Mouse (Mus musculus) kidney, adult 2 months (tissue): ENCODE data around the gene Kif3b. TPM values are rescaled to one million over a fixed set of nuclear protein-coding genes. Genes with fewer than 3 reads are reported as not detected.
"Not testable (repeated sequence)": the region's sequence is repeated elsewhere in the genome, so short reads cannot be mapped to it uniquely, and the experiment has no call there.

ENCODE experiments used
- DNase-seq: peaks from one replicate; pipeline ENCODE4 v3.0.0; 2021
- H3K27ac ChIP-seq: fragments of 200-500 bp; 2 replicates; pipeline ENCODE4 v1.5.1; 2012; ENCODE audit warnings: low read depth, low read length, control low read depth, inconsistent platforms; ENCODE audit not compliant: insufficient read depth
- H3K27me3 ChIP-seq: fragments of 200-500 bp; replicated peaks from 2 replicates; pipeline ENCODE4 v1.6.1; 2012; ENCODE audit warnings: mild to moderate bottlenecking, moderate library complexity, low read length, inconsistent platforms; ENCODE audit not compliant: control insufficient read depth, insufficient read depth
- H3K36me3 ChIP-seq: fragments of 200-500 bp; 2 replicates; pipeline ENCODE4 v1.6.1; 2012; ENCODE audit warnings: mild to moderate bottlenecking, moderate library complexity, low read length, inconsistent platforms; ENCODE audit not compliant: control insufficient read depth, insufficient read depth
- H3K4me1 ChIP-seq: fragments of 200-500 bp; 2 replicates; pipeline ENCODE4 v1.6.1; 2011; ENCODE audit warnings: low read length; ENCODE audit not compliant: control insufficient read depth, insufficient read depth
- H3K4me3 ChIP-seq: fragments of 200-500 bp; 2 replicates; pipeline ENCODE4 v1.5.1; 2011; ENCODE audit warnings: mild to moderate bottlenecking, low read depth, low read length, control low read depth; ENCODE audit not compliant: insufficient read depth
- CTCF ChIP-seq: fragments of 200-500 bp; conservative IDR thresholded peaks from 2 replicates; pipeline ENCODE4 v1.5.1; 2011; ENCODE audit warnings: low read depth, mild to moderate bottlenecking, control low read depth, low read length, moderate library complexity, mixed read lengths; ENCODE audit not compliant: insufficient read depth, insufficient read length
- POLR2A ChIP-seq: fragments of 200-500 bp; IDR thresholded peaks from one replicate; pipeline ENCODE4 v1.6.1; 2011; ENCODE audit warnings: low read depth, low read length, control low read depth
- WGBS: fragments of 180-500 bp; shearing (Covaris S2); methylation state at CpG from one replicate; pipeline ENCODE4 v1.1.7; 2018; 5-methylcytosine and 5-hydroxymethylcytosine counted together
- polyA plus RNA-seq: library from polyadenylated mRNA; depleted of rRNA; stranded (reverse); fragments of >200 nt; gene quantifications from 2 replicates; pipeline ENCODE4 v1.2.3, GENCODE M21; 2012

Kif3b gene
- polyA plus RNA-seq, 1 experiment: 10.9 TPM

- Histone ChIP-seq H3K27ac (no peak overlapping the region), H3K4me1 (no peaks in the 10 kb centered on the region), H3K27me3 (no peaks in the 10 kb centered on the region), H3K36me3 (peaks cover 1% of the 10 kb centered on the region; the same call in 1 of the 2 replicates), H3K4me3 (no peak overlapping the region)
- WGBS: 84% methylated on average over 7 of the region's 7 CpGs
- TF ChIP-seq POLR2A (no peak), CTCF (no peak)
- no peak for DNase-seq
Observed at GRCm38 (mm10) chr2:153263053-153263452, 28.2 kb upstream of the Kif3b start.

GRCm38 (mm10) chr2:153267331-153267730 is 23.9 kb upstream of the Kif3b start:
- H3K4me3 ChIP-seq: no peak overlapping the region
- no peaks in the 10 kb centered on the region for H3K27me3 ChIP-seq
- no peak for DNase-seq
- TF ChIP-seq POLR2A: no peak
- no peak for TF ChIP-seq CTCF
- WGBS: 75% methylated on average over 2 of the region's 2 CpGs
- no peak overlapping the region for H3K27ac ChIP-seq
- no peaks in the 10 kb centered on the region for H3K4me1 ChIP-seq
- H3K36me3 ChIP-seq: peaks cover 1% of the 10 kb centered on the region; the same call in 1 of the 2 replicates

GRCm38 (mm10) chr2:153270231-153270915 is 20.8 kb upstream of the Kif3b start:
- H3K27me3 ChIP-seq, H3K27ac ChIP-seq, DNase-seq, H3K4me1 ChIP-seq, H3K4me3 ChIP-seq, H3K36me3 ChIP-seq: not testable (repeated sequence)
- WGBS: 69% methylated on average over 8 of the region's 8 CpGs

GRCm38 (mm10) chr2:153274200-153274918 is 16.9 kb upstream of the Kif3b start:
- H3K4me1 ChIP-seq, DNase-seq, H3K4me3 ChIP-seq, H3K36me3 ChIP-seq, H3K27ac ChIP-seq, H3K27me3 ChIP-seq: not testable (repeated sequence)
- 87% methylated on average over 6 of the region's 6 CpGs for WGBS

GRCm38 (mm10) chr2:153274919-153275247 is 16.3 kb upstream of the Kif3b start:
- H3K27me3 ChIP-seq: no peaks in the 10 kb centered on the region
- no peaks in the 10 kb centered on the region for H3K4me1 ChIP-seq
- no peak overlapping the region for H3K27ac ChIP-seq
- no peak overlapping the region for H3K4me3 ChIP-seq
- H3K36me3 ChIP-seq: no peaks in the 10 kb centered on the region
- DNase-seq: no peak
- 85% methylated on average over 6 of the region's 6 CpGs for WGBS
- TF ChIP-seq POLR2A (no peak), CTCF (no peak)

- 62% methylated on average over 3 of the region's 3 CpGs for WGBS
- DNase-seq, H3K4me1 ChIP-seq, H3K36me3 ChIP-seq, H3K27me3 ChIP-seq, H3K4me3 ChIP-seq, H3K27ac ChIP-seq: not testable (repeated sequence)
Observed at GRCm38 (mm10) chr2:153275577-153275976, 15.6 kb upstream of the Kif3b start.

GRCm38 (mm10) chr2:153276440-153276839 is 14.8 kb upstream of the Kif3b start:
- no peak for DNase-seq
- no peaks in the 10 kb centered on the region for H3K36me3 ChIP-seq
- TF ChIP-seq POLR2A (no peak), CTCF (no peak)
- no peaks in the 10 kb centered on the region for H3K4me1 ChIP-seq
- 87% methylated on average over 8 of the region's 8 CpGs for WGBS
- no peak overlapping the region for H3K27ac ChIP-seq
- no peaks in the 10 kb centered on the region for H3K27me3 ChIP-seq
- no peak overlapping the region for H3K4me3 ChIP-seq

GRCm38 (mm10) chr2:153276846-153277245 is 14.4 kb upstream of the Kif3b start:
- H3K4me1 ChIP-seq, H3K36me3 ChIP-seq, H3K27ac ChIP-seq, DNase-seq, H3K27me3 ChIP-seq, H3K4me3 ChIP-seq: not testable (repeated sequence)
- WGBS: 94% methylated on average over 5 of the region's 5 CpGs
